Mouse (Mus musculus): ENCODE measurements around the gene Fam219b.

DNA sequence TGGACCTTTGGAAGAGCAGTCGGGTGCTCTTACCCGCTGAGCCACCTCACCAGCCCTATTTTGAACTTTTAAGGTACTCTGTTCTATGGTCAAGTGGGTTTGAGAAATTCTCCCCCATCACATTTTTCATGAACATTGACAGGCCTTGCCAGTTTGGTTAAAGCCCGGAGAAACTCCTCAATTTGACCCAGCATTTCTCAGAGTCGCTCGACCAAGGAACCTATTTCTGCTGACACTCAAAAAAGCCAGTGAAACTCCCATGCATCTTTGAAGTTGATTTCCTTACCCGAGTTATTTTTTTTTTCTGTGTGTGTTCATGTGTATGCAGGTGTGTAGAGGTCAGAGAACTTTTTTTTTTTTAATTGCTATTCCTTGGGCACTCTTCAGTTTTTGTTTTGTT lies 27.3 kb downstream of the Fam219b start:
- TF ChIP-seq CTCF (IDR thresholded peaks at IDR 0.05; ENCODE audit: borderline replicate concordance, extremely low read depth, insufficient read depth, insufficient read length) (no peak), POLR2A (IDR thresholded peaks at IDR 0.05; ENCODE audit: borderline replicate concordance, extremely low read depth, insufficient read depth, insufficient read length, poor library complexity, severe bottlenecking) (no peak)
